Mouse (Mus musculus) cerebellum, adult 2 months (tissue): Measurements from ENCODE around the gene Slc7a11.

Experiments used
- CTCF ChIP-seq: fragments of 200-500 bp; IDR thresholded peaks from 2 replicates; pipeline ENCODE4 v1.5.1; 2011; ENCODE audit warnings: low read depth, mild to moderate bottlenecking, control low read depth, low read length, moderate library complexity, borderline replicate concordance; ENCODE audit not compliant: insufficient read depth
- POLR2A ChIP-seq: fragments of 200-500 bp; IDR thresholded peaks from 2 replicates; pipeline ENCODE4 v1.6.1; 2011; ENCODE audit warnings: low read length, control low read depth, borderline replicate concordance; ENCODE audit not compliant: insufficient read depth

- TF ChIP-seq CTCF = no peak
- TF ChIP-seq POLR2A = no peak
Observed at GRCm38 (mm10) chr3:50014396-50014795, 429.0 kb downstream of the Slc7a11 start.
